Mouse (Mus musculus) intestine, postnatal 0 days (tissue): ENCODE data around the gene Fgfr2. TPM values are rescaled to one million over a fixed set of nuclear protein-coding genes. Genes with fewer than 3 reads are reported as not detected.

ENCODE experiments used
- ATAC-seq: fragments of 200-750 bp; cut with Nextera tagmentation; 2 replicates; pipeline ENCODE4 v1.8.0; 2017; ENCODE audit warnings: mild to moderate bottlenecking, moderate TSS enrichment, moderate library complexity
- H3K27ac ChIP-seq: fragments of 300-500 bp; sonication (generic); 2 replicates; pipeline ENCODE4 v1.5.1; 2014; ENCODE audit warnings: mild to moderate bottlenecking, low read depth, low read length, moderate library complexity
- H3K27me3 ChIP-seq: fragments of 300-500 bp; sonication (generic); replicated peaks from 2 replicates; pipeline ENCODE4 v1.6.1; 2014; ENCODE audit warnings: low read length, mixed read lengths; ENCODE audit not compliant: control insufficient read depth, insufficient read depth
- H3K36me3 ChIP-seq: fragments of 300-500 bp; sonication (generic); 2 replicates; pipeline ENCODE4 v1.6.1; 2014; ENCODE audit warnings: mild to moderate bottlenecking, moderate library complexity; ENCODE audit not compliant: control insufficient read depth, insufficient read depth
- H3K4me1 ChIP-seq: fragments of 300-500 bp; sonication (generic); replicated peaks from 2 replicates; pipeline ENCODE4 v1.6.1; 2014; ENCODE audit warnings: antibody characterized with exemption, low read length, mixed read lengths; ENCODE audit not compliant: control insufficient read depth, insufficient read depth
- H3K4me2 ChIP-seq: fragments of 300-500 bp; sonication (generic); replicated peaks from 2 replicates; pipeline ENCODE4 v1.6.1; 2014; ENCODE audit warnings: low read depth, mild to moderate bottlenecking, moderate library complexity
- H3K4me3 ChIP-seq: fragments of 300-500 bp; sonication (generic); 2 replicates; pipeline ENCODE4 v1.5.1; 2014; ENCODE audit warnings: low read depth, low read length
- H3K9ac ChIP-seq: fragments of 300-500 bp; sonication (generic); 2 replicates; pipeline ENCODE4 v1.6.1; 2014; ENCODE audit warnings: mild to moderate bottlenecking, low read depth, low read length
- H3K9me3 ChIP-seq: fragments of 300-500 bp; sonication (generic); 2 replicates; pipeline ENCODE4 v1.6.1; 2016; ENCODE audit warnings: mixed run types; ENCODE audit not compliant: control insufficient read depth
- CTCF ChIP-seq: sonication (generic); IDR thresholded peaks from 2 replicates; pipeline ENCODE4 v1.5.1; 2016; ENCODE audit warnings: low read depth, mild to moderate bottlenecking, control low read depth, antibody characterized with exemption, moderate library complexity
- WGBS: fragments of 180-500 bp; shearing (Covaris S2); extraction: QIAGEN DNeasy Blood & Tissue Kit; methylation state at CpG from one replicate; pipeline ENCODE4 v1.1.7; 2014; 5-methylcytosine and 5-hydroxymethylcytosine counted together
- polyA plus RNA-seq: library from polyadenylated mRNA; unstranded; fragments of >200 nt; fragmentation: Nextera tagmentation; extraction: Ambion mirVana; gene quantifications from 2 replicates; pipeline ENCODE4 v1.2.1, GENCODE M21; 2015

The Fgfr2 gene
- polyA plus RNA-seq, 1 experiment from 2014 or later = 29.5 TPM

DNA sequence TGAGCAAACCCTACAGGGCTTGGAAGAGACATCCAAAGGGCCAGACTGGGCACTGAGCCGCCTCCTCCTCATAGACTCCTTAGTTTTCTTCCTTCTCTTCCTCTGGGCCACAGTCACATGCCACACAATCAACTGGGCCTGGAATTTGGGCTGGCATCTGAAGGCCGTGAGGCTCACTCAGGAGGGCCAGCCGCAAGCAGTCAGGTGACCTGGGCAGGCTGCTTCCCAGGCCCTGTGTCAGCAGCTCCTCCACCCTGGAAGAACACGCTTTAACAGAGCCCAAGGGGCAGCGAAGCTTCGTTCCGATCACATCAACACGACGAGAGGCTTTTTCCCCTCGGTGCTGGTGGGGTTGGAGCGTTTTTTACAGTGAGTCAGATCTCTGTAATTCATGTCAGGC, 320.5 kb downstream of the Fgfr2 start:
- H3K4me1 ChIP-seq = peaks cover 39% of the 10 kb centered on the region
- no peak for TF ChIP-seq CTCF
- H3K4me2 ChIP-seq = no peak overlapping the region
- H3K36me3 ChIP-seq = peaks cover 20% of the 10 kb centered on the region; the same call in 1 of the 2 replicates
- H3K9me3 ChIP-seq = no peaks in the 10 kb centered on the region
- ATAC-seq = no peak
- no peaks in the 10 kb centered on the region for H3K27me3 ChIP-seq
- H3K9ac ChIP-seq = no peak overlapping the region
- H3K4me3 ChIP-seq = no peak overlapping the region
- WGBS = 62% methylated on average over 11 of the region's 11 CpGs
- H3K27ac ChIP-seq = peak overlapping the region; percentile 8; the same call in 1 of the 2 replicates

DNA sequence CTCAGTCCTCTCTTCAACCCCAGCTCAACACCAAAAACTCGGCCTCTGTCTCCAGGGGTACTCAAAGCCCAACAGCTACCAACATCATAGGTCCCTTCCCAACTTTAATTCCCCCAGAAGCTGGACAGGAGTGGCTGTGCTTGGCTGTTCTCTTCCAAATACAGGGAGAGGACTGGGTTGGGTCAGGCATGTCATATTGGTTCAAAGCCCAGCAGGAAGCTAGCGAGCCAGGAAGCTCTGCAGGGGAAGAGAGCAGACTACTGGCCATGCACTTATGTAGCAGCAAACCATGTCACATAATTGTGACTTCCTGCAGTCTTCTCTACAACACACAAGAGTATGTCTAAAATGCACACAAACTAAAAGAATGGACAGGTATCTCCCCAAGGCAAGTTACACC, 321.1 kb downstream of the Fgfr2 start:
- H3K27ac ChIP-seq = no peak overlapping the region
- no peaks in the 10 kb centered on the region for H3K9me3 ChIP-seq
- H3K4me3 ChIP-seq = no peak overlapping the region
- peak; percentile 29; the same call in 1 of the 2 replicates for TF ChIP-seq CTCF
- no peak for ATAC-seq
- H3K4me1 ChIP-seq = peaks cover 33% of the 10 kb centered on the region
- WGBS = 69% methylated on average over 2 of the region's 2 CpGs
- no peak overlapping the region for H3K4me2 ChIP-seq
- H3K36me3 ChIP-seq = peaks cover 17% of the 10 kb centered on the region; the same call in 1 of the 2 replicates
- H3K27me3 ChIP-seq = no peaks in the 10 kb centered on the region
- H3K9ac ChIP-seq = no peak overlapping the region

GRCm38 (mm10) chr7:132801509-132801908, 321.6 kb downstream of the Fgfr2 start:
- Histone ChIP-seq H3K4me2 (no peak overlapping the region), H3K4me3 (no peak overlapping the region), H3K9ac (no peak overlapping the region), H3K9me3 (no peaks in the 10 kb centered on the region), H3K36me3 (peaks cover 14% of the 10 kb centered on the region; the same call in 1 of the 2 replicates), H3K27ac (no peak overlapping the region), H3K4me1 (peaks cover 30% of the 10 kb centered on the region), H3K27me3 (no peaks in the 10 kb centered on the region)
- ATAC-seq = 0 out of 2 replicates have a peak, but pooled peaks have one; percentile 9
- no peak for TF ChIP-seq CTCF
- 44% methylated on average over 5 of the region's 5 CpGs for WGBS

- WGBS = 74% methylated on average over 10 of the region's 10 CpGs
- no peak overlapping the region for H3K27ac ChIP-seq
- no peak for TF ChIP-seq CTCF
- peaks cover 10% of the 10 kb centered on the region; the same call in 1 of the 2 replicates for H3K36me3 ChIP-seq
- ATAC-seq = no peak
- no peak overlapping the region for H3K9ac ChIP-seq
- H3K4me1 ChIP-seq = peaks cover 23% of the 10 kb centered on the region
- H3K9me3 ChIP-seq = no peaks in the 10 kb centered on the region
- H3K27me3 ChIP-seq = no peaks in the 10 kb centered on the region
- H3K4me3 ChIP-seq = no peak overlapping the region
- H3K4me2 ChIP-seq = no peak overlapping the region
These were observed 322.3 kb downstream of the Fgfr2 start for GRCm38 (mm10) chr7:132800868-132801267.

DNA sequence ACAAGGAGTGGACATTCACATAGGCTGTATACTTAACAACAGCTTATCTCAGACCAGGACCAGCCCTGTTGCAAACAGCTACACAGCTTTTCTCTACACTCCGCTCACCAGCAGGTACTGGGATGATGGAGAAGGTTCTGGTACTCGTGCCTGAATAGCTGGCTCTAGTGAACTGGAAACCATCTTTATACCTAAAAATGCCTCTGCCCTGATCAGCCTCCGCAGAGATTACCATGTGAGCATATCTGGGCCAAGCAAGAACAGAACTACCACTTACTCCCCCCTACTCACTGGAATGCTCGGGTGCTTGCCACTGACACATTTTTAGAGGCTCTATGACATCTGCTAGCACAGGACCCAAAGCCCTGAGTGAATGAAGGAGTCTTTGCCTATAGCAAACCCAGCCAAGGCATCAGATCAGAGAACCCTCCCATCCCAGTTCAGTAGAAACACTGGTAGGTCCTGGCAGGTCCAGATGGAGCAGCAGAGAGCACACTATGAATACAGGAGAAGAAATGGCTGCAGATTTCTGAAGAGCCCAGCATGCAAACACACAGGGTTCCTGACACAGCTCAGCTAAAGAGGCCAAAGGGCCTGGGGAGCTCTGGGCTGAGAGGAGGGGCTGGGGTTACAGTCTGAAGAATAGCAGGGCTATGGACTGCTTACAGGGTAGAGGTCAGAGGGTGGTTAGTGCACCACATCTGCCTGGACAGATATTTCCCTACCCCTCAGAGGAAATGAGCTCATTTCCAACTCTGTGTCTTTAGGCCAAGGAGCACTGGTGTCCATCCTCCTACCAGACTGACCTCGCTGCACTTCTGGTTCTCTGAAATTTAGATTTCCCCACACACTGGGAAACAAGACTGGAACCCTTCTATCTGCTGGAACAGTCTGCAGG, 323.8 kb downstream of the Fgfr2 start:
- H3K27me3 ChIP-seq = no peaks in the 10 kb centered on the region

GRCm38 (mm10) chr7:132795141-132795540, 328.0 kb downstream of the Fgfr2 start:
- H3K4me2 ChIP-seq = no peak overlapping the region
- H3K27ac ChIP-seq = no peak overlapping the region
- no peaks in the 10 kb centered on the region for H3K9me3 ChIP-seq
- 86% methylated on average over 5 of the region's 5 CpGs for WGBS
- H3K4me3 ChIP-seq = no peak overlapping the region
- no peak overlapping the region for H3K9ac ChIP-seq
- peaks cover 4% of the 10 kb centered on the region; the same call in 1 of the 2 replicates for H3K36me3 ChIP-seq
- peaks cover 22% of the 10 kb centered on the region; the same call in 1 of the 2 replicates for H3K4me1 ChIP-seq
- TF ChIP-seq CTCF = no peak
- no peak for ATAC-seq
- H3K27me3 ChIP-seq = no peaks in the 10 kb centered on the region

More for the DNA sequence above, 323.8 kb downstream of the Fgfr2 start:
- Histone ChIP-seq H3K4me2 (no peak overlapping the region), H3K9me3 (no peaks in the 10 kb centered on the region), H3K4me1 (peaks cover 20% of the 10 kb centered on the region), H3K9ac (no peak overlapping the region), H3K36me3 (peaks cover 10% of the 10 kb centered on the region; the same call in 1 of the 2 replicates), H3K4me3 (no peak overlapping the region), H3K27ac (no peak overlapping the region)
- TF ChIP-seq CTCF = peak; percentile 35; the same call in 1 of the 2 replicates
- ATAC-seq = no peak
- 87% methylated on average over 5 of the region's 5 CpGs for WGBS
